Mouse (Mus musculus) megakaryocyte, embryonic 14.5 days (primary cell): Measurements from ENCODE around the gene Ttll10.

Experiments used
- FLI1 ChIP-seq: IDR thresholded peaks from 2 replicates; pipeline ENCODE4 v1.6.1; 2012; ENCODE audit warnings: low read length, inconsistent platforms, mixed read lengths
- GATA1 ChIP-seq: IDR thresholded peaks from 3 replicates; pipeline ENCODE4 v1.6.1; 2012; ENCODE audit warnings: mixed read lengths, low read length, inconsistent platforms, borderline replicate concordance

GRCm38 (mm10) chr4:156031593-156032391, 27.4 kb downstream of the Ttll10 start:
- TF ChIP-seq GATA1 (no peak), FLI1 (no peak)
